Mouse (Mus musculus) forebrain, embryonic 16.5 days (tissue): ENCODE data around the gene Sf3b4. TPM values are rescaled to one million over a fixed set of nuclear protein-coding genes. Genes with fewer than 3 reads are reported as not detected.
A peak's percentile ranks its signal among the peaks of the same experiment; 100 is the strongest.

Experiments
- ATAC-seq: fragments of 200-750 bp; cut with Nextera tagmentation; 2 replicates; pipeline ENCODE4 v1.8.0; 2017; ENCODE audit warnings: mild to moderate bottlenecking, moderate library complexity
- H3K27ac ChIP-seq: fragments of 300-500 bp; sonication (generic); 2 replicates; pipeline ENCODE4 v1.5.1; 2014; ENCODE audit warnings: low read length, control low read depth
- H3K27me3 ChIP-seq: fragments of 300-500 bp; sonication (generic); replicated peaks from 2 replicates; pipeline ENCODE4 v1.6.1; 2014; ENCODE audit warnings: low read length; ENCODE audit not compliant: control insufficient read depth, insufficient read depth
- H3K36me3 ChIP-seq: fragments of 300-500 bp; sonication (generic); 2 replicates; pipeline ENCODE4 v1.6.1; 2014; ENCODE audit not compliant: control insufficient read depth, insufficient read depth
- H3K4me1 ChIP-seq: fragments of 300-500 bp; sonication (generic); replicated peaks from 2 replicates; pipeline ENCODE4 v1.6.1; 2014; ENCODE audit warnings: low read length; ENCODE audit not compliant: control insufficient read depth, insufficient read depth
- H3K4me2 ChIP-seq: fragments of 300-500 bp; sonication (generic); 2 replicates; pipeline ENCODE4 v1.6.1; 2014; ENCODE audit warnings: mild to moderate bottlenecking, low read length, control low read depth
- H3K4me3 ChIP-seq: fragments of 300-500 bp; sonication (generic); replicated peaks from 2 replicates; pipeline ENCODE4 v1.5.1; 2014; ENCODE audit warnings: mild to moderate bottlenecking, low read length, control low read depth
- H3K9ac ChIP-seq: fragments of 300-500 bp; sonication (generic); replicated peaks from 2 replicates; pipeline ENCODE4 v1.6.1; 2014; ENCODE audit warnings: low read depth, low read length, control low read depth
- H3K9me3 ChIP-seq: fragments of 300-500 bp; sonication (generic); 2 replicates; pipeline ENCODE4 v1.6.1; 2016; ENCODE audit warnings: low read length; ENCODE audit not compliant: control insufficient read depth
- WGBS: fragments of 180-500 bp; shearing (Covaris S2); extraction: QIAGEN DNeasy Blood & Tissue Kit; methylation state at CpG from one replicate; pipeline ENCODE4 v1.1.7; 2014; 5-methylcytosine and 5-hydroxymethylcytosine counted together
- microRNA-seq: library from miRNA; unstranded; fragments of <30 nt; microRNA quantifications from one replicate; pipeline ENCODE4, GENCODE M21; 2017
- polyA plus RNA-seq: library from polyadenylated mRNA; unstranded; fragments of >200 nt; fragmentation: Nextera tagmentation; extraction: Ambion mirVana; gene quantifications from 2 replicates; pipeline ENCODE4 v1.2.1, GENCODE M21; 2015

Sf3b4 gene
- polyA plus RNA-seq, 1 experiment from 2014 or later: 157 TPM

GRCm38 (mm10) chr3:96221640-96222038 lies 49.5 kb downstream of the Sf3b4 start:
- Histone ChIP-seq H3K4me1 (peaks cover 25% of the 10 kb centered on the region), H3K4me3 (peak overlapping the region; percentile 72)
- 4% methylated on average over 9 of the region's 9 CpGs for WGBS

GRCm38 (mm10) chr3:96222774-96223173 lies 50.6 kb downstream of the Sf3b4 start:
- Histone ChIP-seq H3K27me3 (no peaks in the 10 kb centered on the region), H3K4me2 (peak overlapping the region; percentile 86), H3K4me1 (peaks cover 25% of the 10 kb centered on the region), H3K27ac (no peak overlapping the region), H3K9me3 (no peaks in the 10 kb centered on the region), H3K9ac (no peak overlapping the region), H3K36me3 (no peaks in the 10 kb centered on the region), H3K4me3 (no peak overlapping the region)
- WGBS: 76% methylated on average over 4 of the region's 4 CpGs
- no peak for ATAC-seq

More at GRCm38 (mm10) chr3:96221640-96222038, 49.5 kb downstream of the Sf3b4 start:
- Histone ChIP-seq H3K27ac (peak overlapping the region; percentile 98), H3K4me2 (peak overlapping the region; percentile 86), H3K9me3 (no peaks in the 10 kb centered on the region), H3K9ac (peak overlapping the region; percentile 68), H3K36me3 (no peaks in the 10 kb centered on the region), H3K27me3 (no peaks in the 10 kb centered on the region)
- ATAC-seq: no peak

DNA sequence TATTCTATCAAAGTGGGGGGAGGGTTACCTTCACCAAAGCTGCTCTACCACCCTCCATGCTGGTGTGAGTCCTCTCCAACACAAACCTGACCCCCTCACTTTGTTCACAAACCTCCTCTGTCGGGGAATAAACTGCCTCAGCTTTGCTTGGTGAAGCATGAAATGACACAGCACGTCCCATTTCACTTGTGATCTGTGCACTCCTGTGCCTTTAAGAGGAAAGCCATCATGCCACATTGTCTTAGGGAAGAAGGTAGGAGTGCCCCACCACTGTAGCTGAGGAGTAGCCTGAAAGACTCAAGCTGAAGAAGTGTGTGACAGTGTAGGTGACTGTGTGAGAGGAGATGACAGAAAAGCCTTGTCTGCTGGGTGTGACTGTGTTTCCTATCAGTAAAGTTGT lies 53.3 kb downstream of the Sf3b4 start:
- Histone ChIP-seq H3K4me1 (peaks cover 19% of the 10 kb centered on the region), H3K27ac (no peak overlapping the region), H3K4me2 (no peak overlapping the region), H3K27me3 (no peaks in the 10 kb centered on the region), H3K9me3 (no peaks in the 10 kb centered on the region), H3K9ac (no peak overlapping the region), H3K4me3 (no peak overlapping the region), H3K36me3 (no peaks in the 10 kb centered on the region)
- ATAC-seq: no peak
- 11% methylated on average over 2 of the region's 2 CpGs for WGBS

Small RNA genes within 50 kb of the gene (microRNA-seq; reads per million reads assigned to microRNA genes)
- gene Gm44492: not detected

Other genes with a start within 250 kb of the Sf3b4 start
- 185 and 205 TPM in 2 replicates for gene Anp32e, start 243.1 kb upstream of the Sf3b4 start, polyA plus RNA-seq
- gene Plekho1, start 176.3 kb upstream of the Sf3b4 start, polyA plus RNA-seq: 71.4 and 74.9 TPM in 2 replicates
- 55.3 and 57.4 TPM in 2 replicates for gene Vps45, start 113.9 kb upstream of the Sf3b4 start, polyA plus RNA-seq
- gene Otud7b, start 67.8 kb upstream of the Sf3b4 start, polyA plus RNA-seq: 8.8 and 9.3 TPM in 2 replicates
- gene Mtmr11, start 10.3 kb upstream of the Sf3b4 start, polyA plus RNA-seq: 7.8 and 11.5 TPM in 2 replicates
- 70.3 and 87.3 TPM in 2 replicates for gene Sv2a, start 8.8 kb downstream of the Sf3b4 start, polyA plus RNA-seq
- gene Bola1, start 47.4 kb downstream of the Sf3b4 start, polyA plus RNA-seq: 64.1 and 64.3 TPM in 2 replicates
- not detected in 2 replicates for gene Hist2h2ab, start 47.5 kb downstream of the Sf3b4 start, polyA plus RNA-seq
- 2.1 and 3.3 TPM in 2 replicates for gene Hist2h2ac, start 48.5 kb downstream of the Sf3b4 start, polyA plus RNA-seq
- gene Hist2h2be, start 48.8 kb downstream of the Sf3b4 start, polyA plus RNA-seq: 8.6 and 10.8 TPM in 2 replicates
- gene Hist2h3c2, start 66.8 kb downstream of the Sf3b4 start, polyA plus RNA-seq: 2.4 and 3.4 TPM in 2 replicates
- gene Hist2h2aa2, start 67.9 kb downstream of the Sf3b4 start, polyA plus RNA-seq: 33.3 and 43.5 TPM in 2 replicates
- gene Hist2h2aa1, start 73.2 kb downstream of the Sf3b4 start, polyA plus RNA-seq: 20.6 and 26.5 TPM in 2 replicates
- 2.0 TPM in 1 of 2 replicates, not detected in the other for gene Hist2h3c1, start 74.4 kb downstream of the Sf3b4 start, polyA plus RNA-seq
- gene Hist2h4, start 91.0 kb downstream of the Sf3b4 start, polyA plus RNA-seq: 8.4 and 8.9 TPM in 2 replicates
- 23.1 and 24.7 TPM in 2 replicates for gene Hist2h3b, start 96.3 kb downstream of the Sf3b4 start, polyA plus RNA-seq
- 3.2 and 4.6 TPM in 2 replicates for gene Hist2h2bb, start 97.4 kb downstream of the Sf3b4 start, polyA plus RNA-seq
- 0.92 and 0.99 TPM in 2 replicates for gene Fcgr1, start 121.6 kb downstream of the Sf3b4 start, polyA plus RNA-seq